Mouse (Mus musculus): ENCODE results near the gene Rarres1. TPM values are rescaled to one million over a fixed set of nuclear protein-coding genes. Genes with fewer than 3 reads are reported as not detected.

Rarres1 gene
- total and polyA plus RNA-seq, 2 experiments from 2014 or later = 2.4 to 2.6 TPM

DNA sequence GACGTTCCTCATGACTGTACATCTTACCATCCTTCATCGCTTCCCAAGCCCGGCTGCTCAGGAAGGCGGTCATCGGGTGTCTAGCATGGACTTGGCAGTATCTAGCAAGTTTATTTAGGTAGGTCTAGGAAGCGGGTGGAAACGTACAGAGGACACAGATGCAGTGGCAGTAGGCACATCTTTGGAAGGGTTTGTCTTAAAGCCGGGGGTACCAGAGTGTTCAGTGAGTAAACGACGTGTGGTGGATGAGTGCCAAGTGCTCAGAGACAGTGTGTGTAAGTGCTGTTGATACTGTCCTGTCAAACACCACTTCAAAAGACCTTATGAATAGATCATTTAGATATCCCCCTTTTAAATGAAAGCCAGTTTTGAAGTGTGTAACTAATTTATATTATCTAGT lies 52.7 kb downstream of the Rarres1 start:
- DNase-seq = peak; percentile 15
- H3K4me3 ChIP-seq (ENCODE audit: low read depth, low read length) = peak overlapping the region; percentile 62
- TF ChIP-seq CTCF (IDR thresholded peaks at IDR 0.05; ENCODE audit: low read depth) = no peak
- no peak overlapping the region for H3K27ac ChIP-seq (ENCODE audit: low read depth, low read length)
- no peak overlapping the region; the same call in 1 of the 2 replicates for H3K9ac ChIP-seq
- WGBS = 36% methylated on average over 10 of the region's 10 CpGs
- ATAC-seq = no peak
- H3K4me2 ChIP-seq (ENCODE audit: low read depth) = peak overlapping the region; percentile 90
- peaks cover 5% of the 10 kb centered on the region; the same call in 1 of the 2 replicates for H3K36me3 ChIP-seq (ENCODE audit: insufficient read depth)
- 0 out of 2 replicates have a peak, but pooled peaks cover 3% of the 10 kb centered on the region for H3K4me1 ChIP-seq (ENCODE audit: insufficient read depth)
- no peaks in the 10 kb centered on the region for H3K9me3 ChIP-seq (ENCODE audit: low read length)
- H3K27me3 ChIP-seq (ENCODE audit: insufficient read depth, low read length) = no peaks in the 10 kb centered on the region

- Histone ChIP-seq H3K4me3 (ENCODE audit: low read depth, low read length) (no peak overlapping the region), H3K27ac (ENCODE audit: low read depth, low read length) (no peak overlapping the region), H3K36me3 (ENCODE audit: insufficient read depth) (peaks cover 9% of the 10 kb centered on the region), H3K9ac (no peak overlapping the region), H3K27me3 (ENCODE audit: insufficient read depth, low read length) (no peaks in the 10 kb centered on the region), H3K9me3 (ENCODE audit: low read length) (no peaks in the 10 kb centered on the region), H3K4me2 (ENCODE audit: low read depth) (peak overlapping the region; percentile 90), H3K4me1 (ENCODE audit: insufficient read depth) (0 out of 2 replicates have a peak, but pooled peaks cover 3% of the 10 kb centered on the region)
- DNase-seq (peak; percentile 6), ATAC-seq (peak; percentile 24; the same call in 1 of the 2 replicates)
- TF ChIP-seq CTCF (IDR thresholded peaks at IDR 0.05; ENCODE audit: low read depth) = no peak
- WGBS = 35% methylated on average over 7 of the region's 7 CpGs
Measured at GRCm38 (mm10) chr3:67462015-67462414, 53.3 kb downstream of the Rarres1 start.

GRCm38 (mm10) chr3:67459881-67460280 lies 55.4 kb downstream of the Rarres1 start:
- no peak overlapping the region for H3K27ac ChIP-seq (ENCODE audit: low read depth, low read length)
- 40% methylated on average over 3 of the region's 3 CpGs for WGBS
- no peak overlapping the region for H3K4me2 ChIP-seq (ENCODE audit: low read depth)
- no peaks in the 10 kb centered on the region for H3K9me3 ChIP-seq (ENCODE audit: low read length)
- peaks cover 31% of the 10 kb centered on the region for H3K36me3 ChIP-seq (ENCODE audit: insufficient read depth)
- H3K9ac ChIP-seq = no peak overlapping the region
- H3K27me3 ChIP-seq (ENCODE audit: insufficient read depth, low read length) = no peaks in the 10 kb centered on the region
- TF ChIP-seq CTCF (IDR thresholded peaks at IDR 0.05; ENCODE audit: low read depth) = no peak
- no peak overlapping the region for H3K4me3 ChIP-seq (ENCODE audit: low read depth, low read length)
- H3K4me1 ChIP-seq (ENCODE audit: insufficient read depth) = 0 out of 2 replicates have a peak, but pooled peaks cover 3% of the 10 kb centered on the region
- DNase-seq (peak; percentile 7), ATAC-seq (no peak)

DNA sequence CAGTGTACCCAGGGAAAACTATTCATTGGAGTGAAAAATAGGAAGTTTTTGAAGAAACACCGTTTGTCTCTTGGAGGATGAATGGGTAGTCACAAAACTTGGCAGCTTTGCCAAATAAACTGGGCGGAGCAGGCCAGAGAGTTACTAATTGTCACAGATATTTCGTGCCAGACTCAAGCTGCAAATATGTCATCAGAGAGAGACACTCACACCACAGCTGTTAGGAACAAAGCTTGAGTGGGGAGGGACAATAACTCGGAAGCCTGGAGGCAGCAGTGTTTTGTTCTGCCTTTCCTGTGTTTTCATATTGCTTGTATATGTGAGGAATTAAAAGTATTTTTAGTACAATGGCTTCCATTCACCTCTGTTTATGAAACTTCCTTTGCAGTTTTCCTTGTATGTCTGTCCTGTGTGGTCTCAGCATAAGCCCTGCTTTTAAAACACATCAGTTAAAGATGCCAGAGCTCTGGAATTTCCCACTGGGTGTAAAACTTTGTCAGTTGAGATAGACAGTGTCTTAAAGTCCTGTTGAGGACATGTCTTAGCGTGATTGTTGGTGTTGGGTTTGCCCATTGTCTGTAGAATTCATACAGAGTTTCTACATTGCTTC lies 64.6 kb downstream of the Rarres1 start:
- no peak for TF ChIP-seq CTCF (IDR thresholded peaks at IDR 0.05; ENCODE audit: low read depth)
- Histone ChIP-seq H3K4me1 (ENCODE audit: insufficient read depth) (no peaks in the 10 kb centered on the region), H3K27me3 (ENCODE audit: insufficient read depth, low read length) (no peaks in the 10 kb centered on the region)

GRCm38 (mm10) chr3:67449660-67450059 lies 65.7 kb downstream of the Rarres1 start:
- ATAC-seq = no peak
- no peak for TF ChIP-seq CTCF (IDR thresholded peaks at IDR 0.05; ENCODE audit: low read depth)

More for the DNA sequence above, 64.6 kb downstream of the Rarres1 start:
- ATAC-seq = no peak
- 68% methylated on average over 5 of the region's 5 CpGs for WGBS
- DNase-seq = no peak
- Histone ChIP-seq H3K4me3 (ENCODE audit: low read depth, low read length) (no peak overlapping the region), H3K36me3 (ENCODE audit: insufficient read depth) (peaks cover 60% of the 10 kb centered on the region), H3K9ac (no peak overlapping the region), H3K9me3 (ENCODE audit: low read length) (no peaks in the 10 kb centered on the region), H3K4me2 (ENCODE audit: low read depth) (no peak overlapping the region), H3K27ac (ENCODE audit: low read depth, low read length) (no peak overlapping the region)

DNA sequence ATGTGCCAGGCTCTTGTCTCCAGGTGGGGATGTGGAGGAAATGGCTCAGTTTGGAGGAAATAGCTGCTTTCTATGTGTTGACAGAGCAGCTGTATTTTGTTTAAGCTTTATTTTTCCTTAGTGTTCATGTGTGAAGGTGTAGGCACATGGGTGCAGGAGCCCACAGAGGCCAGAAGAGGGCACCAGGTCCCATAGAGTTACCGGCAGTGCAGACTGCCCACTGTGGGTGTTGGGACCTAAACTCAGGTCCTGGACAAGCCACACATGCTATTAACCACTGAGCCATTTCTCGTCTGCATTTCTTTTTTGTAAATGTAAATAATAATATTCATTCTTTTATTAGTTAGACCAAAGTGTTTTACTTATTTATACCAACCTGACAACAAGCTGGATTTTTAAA lies 68.2 kb downstream of the Rarres1 start:
- H3K36me3 ChIP-seq (ENCODE audit: insufficient read depth) = peaks cover 60% of the 10 kb centered on the region
- H3K9me3 ChIP-seq (ENCODE audit: low read length) = no peaks in the 10 kb centered on the region

More at GRCm38 (mm10) chr3:67449660-67450059, 65.7 kb downstream of the Rarres1 start:
- Histone ChIP-seq H3K36me3 (ENCODE audit: insufficient read depth) (peaks cover 54% of the 10 kb centered on the region), H3K4me1 (ENCODE audit: insufficient read depth) (no peaks in the 10 kb centered on the region), H3K27ac (ENCODE audit: low read depth, low read length) (no peak overlapping the region), H3K27me3 (ENCODE audit: insufficient read depth, low read length) (no peaks in the 10 kb centered on the region), H3K4me2 (ENCODE audit: low read depth) (no peak overlapping the region), H3K4me3 (ENCODE audit: low read depth, low read length) (no peak overlapping the region), H3K9ac (no peak overlapping the region), H3K9me3 (ENCODE audit: low read length) (no peaks in the 10 kb centered on the region)
- DNase-seq = no peak
- WGBS = 94% methylated on average over 21 of the region's 21 CpGs

DNA sequence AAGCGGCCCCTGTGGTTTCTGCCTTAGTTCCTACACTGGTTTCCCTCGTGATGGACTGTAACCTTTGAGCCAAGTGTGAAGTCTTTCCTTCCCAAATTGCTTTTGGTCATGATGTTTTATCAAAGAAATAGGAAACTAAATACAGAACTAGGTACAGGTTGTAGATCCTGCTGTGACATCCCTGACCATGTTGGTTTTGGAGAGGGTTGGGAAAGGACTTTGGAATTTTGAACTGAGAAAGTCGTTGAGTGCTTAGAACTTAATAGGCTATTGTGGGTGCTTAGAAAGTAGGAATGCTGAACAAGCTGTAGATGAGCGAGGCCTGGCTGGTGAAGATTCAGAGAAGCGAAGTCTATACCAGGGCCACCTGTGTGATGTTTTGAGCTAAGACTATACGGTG lies 81.3 kb downstream of the Rarres1 start:
- DNase-seq = no peak
- peaks cover 41% of the 10 kb centered on the region for H3K36me3 ChIP-seq (ENCODE audit: insufficient read depth)
- H3K4me2 ChIP-seq (ENCODE audit: low read depth) = no peak overlapping the region
- H3K4me1 ChIP-seq (ENCODE audit: insufficient read depth) = peaks cover 8% of the 10 kb centered on the region
- no peak overlapping the region for H3K9ac ChIP-seq
- no peaks in the 10 kb centered on the region for H3K9me3 ChIP-seq (ENCODE audit: low read length)
- no peak overlapping the region for H3K4me3 ChIP-seq (ENCODE audit: low read depth, low read length)
- 94% methylated on average over 6 of the region's 6 CpGs for WGBS
- ATAC-seq = no peak
- no peak overlapping the region for H3K27ac ChIP-seq (ENCODE audit: low read depth, low read length)
- TF ChIP-seq CTCF (IDR thresholded peaks at IDR 0.05; ENCODE audit: low read depth) = no peak
- H3K27me3 ChIP-seq (ENCODE audit: insufficient read depth, low read length) = no peaks in the 10 kb centered on the region

More for the DNA sequence above, 68.2 kb downstream of the Rarres1 start:
- no peak overlapping the region for H3K9ac ChIP-seq
- no peak overlapping the region for H3K27ac ChIP-seq (ENCODE audit: low read depth, low read length)
- TF ChIP-seq CTCF (IDR thresholded peaks at IDR 0.05; ENCODE audit: low read depth) = no peak
- H3K27me3 ChIP-seq (ENCODE audit: insufficient read depth, low read length) = no peaks in the 10 kb centered on the region
- H3K4me1 ChIP-seq (ENCODE audit: insufficient read depth) = no peaks in the 10 kb centered on the region
- no peak overlapping the region for H3K4me2 ChIP-seq (ENCODE audit: low read depth)
- WGBS = 92% methylated on average over 2 of the region's 2 CpGs
- no peak overlapping the region for H3K4me3 ChIP-seq (ENCODE audit: low read depth, low read length)
- ATAC-seq (no peak), DNase-seq (no peak)
